Mouse (Mus musculus): ENCODE data around the gene Zfp628.

DNA sequence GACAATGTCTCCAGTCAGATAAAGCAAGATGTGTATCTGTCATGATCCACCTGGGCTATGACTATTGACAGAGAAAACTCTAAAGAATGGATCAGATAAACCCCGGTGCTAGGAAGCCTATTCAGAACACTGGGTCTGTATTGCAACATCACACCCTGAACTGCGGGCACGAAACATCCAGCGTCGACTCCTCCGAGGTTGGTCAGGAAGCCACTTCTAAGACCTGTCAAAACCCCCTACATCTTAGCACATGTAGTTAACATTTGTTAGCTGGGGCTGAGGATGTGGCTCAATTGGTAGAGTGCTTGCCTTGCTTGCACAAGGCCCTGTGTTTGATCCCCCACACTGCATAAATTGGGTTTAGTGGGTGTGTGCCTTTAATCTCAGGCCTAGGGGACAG lies 33.4 kb downstream of the Zfp628 start:
- TF ChIP-seq CTCF (IDR thresholded peaks at IDR 0.05; ENCODE audit: low read depth) (no peak), EP300 (optimal IDR thresholded peaks at IDR 0.05) (no peak)
